Mouse (Mus musculus) midbrain, embryonic 14.5 days (tissue): Measurements from ENCODE around the gene G6pc2. TPM values are rescaled to one million over a fixed set of nuclear protein-coding genes. Genes with fewer than 3 reads are reported as not detected.

ENCODE experiments used
- ATAC-seq: fragments of 200-750 bp; cut with Nextera tagmentation; 2 replicates; pipeline ENCODE4 v1.8.0; 2017; ENCODE audit warnings: moderate number of reproducible peaks, moderate library complexity; ENCODE audit not compliant: low FRiP score, low TSS enrichment
- DNase-seq: peaks from one replicate; pipeline ENCODE4 v3.0.0-alpha.2; 2015
- H3K27ac ChIP-seq: fragments of 300-500 bp; sonication (generic); replicated peaks from 2 replicates; pipeline ENCODE4 v1.5.1; 2014; ENCODE audit warnings: mild to moderate bottlenecking, low read depth, low read length, moderate library complexity
- H3K27me3 ChIP-seq: fragments of 300-500 bp; sonication (generic); 2 replicates; pipeline ENCODE4 v1.6.1; 2014; ENCODE audit warnings: low read length, control low read depth, mixed read lengths; ENCODE audit not compliant: control insufficient read depth, insufficient read depth
- H3K36me3 ChIP-seq: fragments of 300-500 bp; sonication (generic); 2 replicates; pipeline ENCODE4 v1.6.1; 2014; ENCODE audit warnings: low read length, control low read depth; ENCODE audit not compliant: control insufficient read depth, insufficient read depth
- H3K4me1 ChIP-seq: fragments of 300-500 bp; sonication (generic); 2 replicates; pipeline ENCODE4 v1.6.1; 2014; ENCODE audit warnings: mild to moderate bottlenecking, antibody characterized with exemption, low read length, control low read depth; ENCODE audit not compliant: control insufficient read depth, insufficient read depth
- H3K4me2 ChIP-seq: fragments of 300-500 bp; sonication (generic); 2 replicates; pipeline ENCODE4 v1.6.1; 2014; ENCODE audit warnings: mild to moderate bottlenecking, low read length, moderate library complexity
- H3K4me3 ChIP-seq: fragments of 300-500 bp; sonication (generic); replicated peaks from 2 replicates; pipeline ENCODE4 v1.5.1; 2014; ENCODE audit warnings: low read depth, low read length
- H3K9ac ChIP-seq: fragments of 300-500 bp; sonication (generic); replicated peaks from 2 replicates; pipeline ENCODE4 v1.6.1; 2014; ENCODE audit warnings: mild to moderate bottlenecking, low read length, moderate library complexity
- H3K9me3 ChIP-seq: fragments of 300-500 bp; sonication (generic); 2 replicates; pipeline ENCODE4 v1.6.1; 2016; ENCODE audit warnings: low read length, control low read depth, mixed read lengths; ENCODE audit not compliant: control insufficient read depth
- WGBS: fragments of 180-500 bp; shearing (Covaris S2); extraction: QIAGEN DNeasy Blood & Tissue Kit; methylation state at CpG from one replicate; pipeline ENCODE4 v1.1.7; 2014; 5-methylcytosine and 5-hydroxymethylcytosine counted together
- polyA plus RNA-seq: library from polyadenylated mRNA; unstranded; fragments of >200 nt; fragmentation: Nextera tagmentation; extraction: Ambion mirVana; gene quantifications from 2 replicates; pipeline ENCODE4 v1.2.1, GENCODE M21; 2014

The G6pc2 gene
- polyA plus RNA-seq, 1 experiment from 2014 or later = 0.20 TPM

GRCm38 (mm10) chr2:69205185-69205584, 5.7 kb upstream of the G6pc2 start:
- peak overlapping the region; percentile 56 for H3K9ac ChIP-seq
- no peaks in the 10 kb centered on the region for H3K27me3 ChIP-seq
- no peak overlapping the region for H3K27ac ChIP-seq
- 20% methylated on average over 6 of the region's 6 CpGs for WGBS
- peaks cover 10% of the 10 kb centered on the region; the same call in 1 of the 2 replicates for H3K4me1 ChIP-seq
- ATAC-seq = no peak
- peak overlapping the region; percentile 79 for H3K4me3 ChIP-seq
- 0 out of 2 replicates have a peak, but pooled peaks cover 5% of the 10 kb centered on the region for H3K36me3 ChIP-seq
- no peak for DNase-seq
- peak overlapping the region; percentile 95 for H3K4me2 ChIP-seq
- no peaks in the 10 kb centered on the region for H3K9me3 ChIP-seq

DNA sequence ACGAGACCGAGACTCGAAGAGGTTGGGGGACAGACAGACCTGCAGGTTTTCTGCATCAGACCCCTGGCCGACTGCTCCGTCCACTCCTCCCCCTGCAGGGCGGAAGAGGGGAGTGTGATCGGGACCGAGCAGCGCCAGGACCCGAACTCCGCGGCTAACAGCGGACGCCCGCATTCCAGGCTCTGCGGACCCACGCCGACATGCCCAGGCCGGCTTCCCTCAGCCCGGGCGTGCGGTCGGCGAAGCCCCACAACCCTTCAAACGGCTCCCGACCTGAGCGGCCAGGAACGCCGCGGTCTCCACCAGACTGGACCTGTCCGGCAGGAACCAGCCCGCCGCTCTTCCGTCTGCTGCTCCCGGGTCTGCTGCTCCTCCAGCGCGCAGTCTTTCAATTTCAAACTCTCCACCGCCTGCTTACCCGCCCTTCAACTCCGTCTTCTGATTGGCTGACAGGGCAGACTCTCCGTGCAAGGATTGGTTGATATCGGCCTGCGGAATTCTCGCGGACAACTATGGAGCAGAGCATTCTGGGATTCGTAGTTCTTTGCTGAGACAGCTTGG, 5.0 kb upstream of the G6pc2 start, which contains the start of gene Spc25:
Gene Spc25, minus strand, starts transcription at position 404 of the 561 bp plus-strand sequence.
- Histone ChIP-seq H3K36me3 (0 out of 2 replicates have a peak, but pooled peaks cover 5% of the 10 kb centered on the region), H3K9me3 (no peaks in the 10 kb centered on the region), H3K27me3 (no peaks in the 10 kb centered on the region), H3K4me3 (peak within 1 kb of the TSS; percentile 79), H3K9ac (peak within 1 kb of the TSS; percentile 56), H3K4me2 (peak within 1 kb of the TSS; percentile 95), H3K27ac (0 out of 2 replicates have a peak within 1 kb of the TSS, but pooled peaks have one; percentile 32), H3K4me1 (peaks cover 10% of the 10 kb centered on the region; the same call in 1 of the 2 replicates)
- WGBS = under 1% methylated on average over 46 of the region's 46 CpGs
- DNase-seq (peak; percentile 96), ATAC-seq (peak; percentile 99)

DNA sequence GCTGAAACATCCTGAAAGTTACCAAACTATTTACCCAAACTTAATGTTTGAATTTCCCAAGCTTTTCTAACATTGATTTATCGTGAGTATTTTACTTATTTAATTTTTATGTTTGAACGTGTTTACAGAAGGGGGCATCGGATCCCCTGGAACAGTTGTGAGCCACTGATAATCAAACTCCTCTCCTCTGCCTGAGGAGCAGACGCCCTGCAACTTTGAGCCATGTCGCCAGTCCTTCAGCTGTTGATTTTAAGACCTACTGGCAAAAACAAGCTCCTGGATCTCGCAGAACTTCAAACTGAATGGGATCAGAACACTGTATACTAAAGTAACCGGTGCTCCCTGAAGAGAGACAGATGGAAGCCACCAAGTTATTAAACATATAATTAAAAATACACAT, 4.3 kb upstream of the G6pc2 start:
- H3K9ac ChIP-seq = no peak overlapping the region
- 0 out of 2 replicates have a peak, but pooled peaks cover 5% of the 10 kb centered on the region for H3K36me3 ChIP-seq
- WGBS = 30% methylated on average over 7 of the region's 7 CpGs
- DNase-seq = no peak
- peak; percentile 12; the same call in 1 of the 2 replicates for ATAC-seq
- no peaks in the 10 kb centered on the region for H3K9me3 ChIP-seq
- no peak overlapping the region for H3K27ac ChIP-seq
- peaks cover 10% of the 10 kb centered on the region; the same call in 1 of the 2 replicates for H3K4me1 ChIP-seq
- no peak overlapping the region for H3K4me3 ChIP-seq
- no peaks in the 10 kb centered on the region for H3K27me3 ChIP-seq
- peak overlapping the region; percentile 30; the same call in 1 of the 2 replicates for H3K4me2 ChIP-seq

- WGBS = 89% methylated on average over 3 of the region's 3 CpGs
- DNase-seq (no peak), ATAC-seq (no peak)
- Histone ChIP-seq H3K27me3 (no peaks in the 10 kb centered on the region), H3K9me3 (no peaks in the 10 kb centered on the region), H3K4me2 (no peak overlapping the region), H3K4me1 (peaks cover 10% of the 10 kb centered on the region; the same call in 1 of the 2 replicates), H3K9ac (no peak overlapping the region), H3K4me3 (no peak overlapping the region), H3K36me3 (no peaks in the 10 kb centered on the region), H3K27ac (no peak overlapping the region)
Observed at GRCm38 (mm10) chr2:69209684-69210083, 1.2 kb upstream of the G6pc2 start.

- DNase-seq (no peak), ATAC-seq (no peak)
- Histone ChIP-seq H3K27ac (no peak overlapping the region), H3K4me1 (no peaks in the 10 kb centered on the region), H3K4me3 (no peak overlapping the region), H3K36me3 (no peaks in the 10 kb centered on the region), H3K27me3 (no peaks in the 10 kb centered on the region), H3K9me3 (no peaks in the 10 kb centered on the region), H3K9ac (no peak overlapping the region), H3K4me2 (no peak overlapping the region)
- 63% methylated on average over 10 of the region's 10 CpGs for WGBS
Observed at GRCm38 (mm10) chr2:69212652-69213051, 1.8 kb downstream of the G6pc2 start.

DNA sequence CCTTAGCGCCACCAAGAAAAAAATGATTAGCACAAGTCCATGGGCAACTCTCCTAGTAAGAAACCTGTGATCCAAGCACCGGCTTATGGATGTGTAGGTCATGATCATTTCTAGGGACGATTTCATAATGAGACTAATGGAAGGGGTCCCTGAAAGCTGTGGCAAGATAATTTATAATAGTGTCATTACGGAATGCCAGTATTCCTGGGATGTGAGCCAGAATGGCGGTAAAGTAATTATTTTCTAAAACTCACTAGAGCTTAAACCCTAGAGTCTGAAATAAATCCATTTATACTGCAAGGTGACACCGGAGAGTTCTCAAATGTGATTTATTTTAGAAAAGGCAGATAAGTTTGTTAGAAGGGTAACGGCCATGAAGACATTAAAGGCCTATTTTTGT, 4.4 kb downstream of the G6pc2 start:
- DNase-seq = no peak

DNA sequence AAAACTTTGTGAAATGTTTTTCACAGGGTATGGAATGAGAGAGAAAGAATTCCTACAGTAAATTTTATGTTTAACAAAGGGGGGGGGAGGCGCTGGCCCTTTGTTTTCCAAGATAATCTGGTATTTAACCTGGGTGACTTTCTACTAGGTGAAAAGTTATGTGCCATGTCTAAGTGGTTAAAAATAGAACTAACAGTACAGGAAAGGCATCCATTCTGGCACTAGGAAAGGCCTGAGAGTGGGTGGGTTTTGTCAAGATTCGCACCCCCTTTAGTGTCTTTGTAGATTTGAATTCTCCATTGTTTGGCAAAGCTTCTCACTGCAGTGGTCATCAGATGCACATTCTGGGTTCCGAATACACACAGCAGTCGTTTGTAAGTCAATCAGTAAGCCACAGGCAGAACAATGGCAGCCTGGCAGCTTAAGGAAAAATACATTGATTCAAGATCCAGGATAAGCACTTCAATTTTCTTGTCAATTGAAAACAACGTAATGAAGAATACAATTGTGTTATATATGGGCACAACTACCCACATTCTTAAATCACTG, 11.1 kb downstream of the G6pc2 start:
- H3K9me3 ChIP-seq = no peaks in the 10 kb centered on the region
- WGBS = 27% methylated on average over 5 of the region's 5 CpGs
- H3K4me1 ChIP-seq = no peaks in the 10 kb centered on the region
- ATAC-seq (no peak), DNase-seq (no peak)
- H3K36me3 ChIP-seq = no peaks in the 10 kb centered on the region
- no peak overlapping the region for H3K27ac ChIP-seq
- no peaks in the 10 kb centered on the region for H3K27me3 ChIP-seq
- no peak overlapping the region for H3K4me3 ChIP-seq
- no peak overlapping the region for H3K9ac ChIP-seq
- H3K4me2 ChIP-seq = no peak overlapping the region

More for the DNA sequence above, 4.4 kb downstream of the G6pc2 start:
- Histone ChIP-seq H3K27ac (no peak overlapping the region), H3K9ac (no peak overlapping the region), H3K27me3 (no peaks in the 10 kb centered on the region), H3K4me3 (no peak overlapping the region), H3K4me1 (no peaks in the 10 kb centered on the region), H3K4me2 (no peak overlapping the region), H3K9me3 (no peaks in the 10 kb centered on the region), H3K36me3 (no peaks in the 10 kb centered on the region)
- 76% methylated on average over 7 of the region's 7 CpGs for WGBS
- no peak for ATAC-seq

GRCm38 (mm10) chr2:69222815-69223214, 11.9 kb downstream of the G6pc2 start:
- Histone ChIP-seq H3K27me3 (no peaks in the 10 kb centered on the region), H3K4me3 (no peak overlapping the region), H3K36me3 (no peaks in the 10 kb centered on the region), H3K27ac (no peak overlapping the region), H3K4me1 (no peaks in the 10 kb centered on the region), H3K4me2 (no peak overlapping the region), H3K9me3 (no peaks in the 10 kb centered on the region), H3K9ac (no peak overlapping the region)
- WGBS = 80% methylated on average over 10 of the region's 10 CpGs
- DNase-seq = no peak
- ATAC-seq = no peak

- DNase-seq = no peak
- Histone ChIP-seq H3K4me3 (no peak overlapping the region), H3K4me2 (no peak overlapping the region), H3K27ac (no peak overlapping the region), H3K9ac (no peak overlapping the region), H3K36me3 (no peaks in the 10 kb centered on the region), H3K27me3 (no peaks in the 10 kb centered on the region), H3K4me1 (no peaks in the 10 kb centered on the region), H3K9me3 (no peaks in the 10 kb centered on the region)
- ATAC-seq = no peak
- 72% methylated on average over 2 of the region's 2 CpGs for whole genome bisulfite sequencing
Observed at GRCm38 (mm10) chr2:69224724-69225123, 13.9 kb downstream of the G6pc2 start.
